Mouse (Mus musculus): ENCODE measurements around the gene AW822073.
"Not testable (repeated sequence)": the region's sequence is repeated elsewhere in the genome, so short reads cannot be mapped to it uniquely, and the experiment has no call there.

Gene AW822073

GRCm38 (mm10) chr10:58221571-58221970 is 3.2 kb downstream of the AW822073 start:
- not testable (repeated sequence) for DNase-seq (ENCODE audit: low spot score in 2 of 2)

DNA sequence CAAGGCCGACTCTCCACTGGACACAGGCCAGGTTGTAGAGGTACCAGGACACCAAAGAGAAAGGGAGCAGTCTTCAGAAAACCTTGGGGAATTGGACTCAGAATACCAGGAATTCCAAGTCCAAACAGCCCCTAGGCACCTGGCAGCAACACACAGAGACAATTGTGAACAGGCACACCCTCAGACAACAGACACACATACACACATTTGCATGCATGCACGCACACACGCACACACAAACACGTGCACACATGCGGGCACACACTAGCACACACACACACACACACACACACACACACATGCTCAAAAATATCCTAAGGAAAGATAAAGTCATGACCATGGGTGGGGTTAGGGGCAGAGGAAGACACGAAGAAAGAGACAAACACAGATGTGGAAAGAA is 4.0 kb downstream of the AW822073 start:
- no peak for DNase-seq (ENCODE audit: low spot score in 2 of 2)

GRCm38 (mm10) chr10:58217366-58217765 is 7.4 kb downstream of the AW822073 start:
- no peak for DNase-seq (ENCODE audit: low spot score in 2 of 2)

DNA sequence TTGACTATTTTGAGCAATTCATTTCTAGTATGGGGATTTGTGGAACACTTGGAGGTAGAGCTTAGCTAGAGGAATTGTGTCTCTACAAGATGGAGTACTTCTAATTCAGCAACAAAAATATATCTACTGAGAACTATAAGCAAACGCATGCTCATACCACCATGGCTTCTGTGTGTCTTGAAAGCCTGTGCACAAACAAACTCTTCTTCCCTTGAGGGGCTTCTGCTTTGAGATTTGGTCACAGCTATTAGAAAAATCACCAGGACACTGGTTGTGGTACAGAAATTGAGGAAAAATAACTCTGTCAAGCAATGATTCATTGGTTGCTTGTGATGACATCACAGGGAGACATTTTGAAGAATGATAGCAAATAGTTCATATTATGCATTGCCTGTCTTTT is 9.4 kb downstream of the AW822073 start:
- no peak for DNase-seq (ENCODE audit: low spot score in 2 of 2)

DNA sequence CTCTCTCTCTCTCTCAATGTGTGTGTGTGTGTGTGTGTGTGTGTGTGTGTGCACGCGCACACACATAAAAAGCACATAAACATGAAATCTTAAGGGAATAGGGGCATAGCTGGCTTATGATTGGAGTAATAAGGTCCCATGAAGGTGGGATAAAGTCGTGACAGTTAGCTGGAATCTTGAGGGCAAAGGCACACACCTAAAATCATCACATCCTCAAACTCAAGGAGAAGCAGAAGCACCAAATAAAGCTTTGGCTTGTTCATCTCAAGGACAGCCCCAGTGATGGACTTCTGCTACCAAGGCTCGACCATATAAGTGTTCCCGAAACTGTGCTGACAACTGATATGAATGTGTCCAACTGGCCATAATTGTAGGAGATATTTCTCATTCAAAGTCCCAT is 9.8 kb downstream of the AW822073 start:
- no peak for DNase-seq (ENCODE audit: low spot score in 2 of 2)

DNA sequence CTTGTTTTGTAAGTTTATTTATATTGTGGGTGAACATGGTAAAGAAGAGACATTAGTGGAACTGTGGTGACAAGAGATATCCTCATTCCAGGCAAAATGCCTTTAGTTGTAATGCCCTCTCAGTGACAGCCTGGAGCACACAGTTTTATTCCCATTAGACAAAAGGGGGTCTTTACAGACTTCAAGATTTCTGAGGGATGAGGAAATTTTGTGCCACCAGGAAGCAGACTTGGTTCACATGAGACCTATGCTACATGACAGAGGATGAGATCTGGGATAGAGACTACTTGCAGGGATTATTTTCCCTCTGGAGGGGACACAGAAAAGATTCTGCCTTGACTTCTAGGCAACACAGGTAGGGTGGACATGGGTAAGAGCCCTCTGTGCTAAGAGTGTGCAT is 10.2 kb downstream of the AW822073 start:
- no peak for DNase-seq (ENCODE audit: low spot score in 2 of 2)

DNA sequence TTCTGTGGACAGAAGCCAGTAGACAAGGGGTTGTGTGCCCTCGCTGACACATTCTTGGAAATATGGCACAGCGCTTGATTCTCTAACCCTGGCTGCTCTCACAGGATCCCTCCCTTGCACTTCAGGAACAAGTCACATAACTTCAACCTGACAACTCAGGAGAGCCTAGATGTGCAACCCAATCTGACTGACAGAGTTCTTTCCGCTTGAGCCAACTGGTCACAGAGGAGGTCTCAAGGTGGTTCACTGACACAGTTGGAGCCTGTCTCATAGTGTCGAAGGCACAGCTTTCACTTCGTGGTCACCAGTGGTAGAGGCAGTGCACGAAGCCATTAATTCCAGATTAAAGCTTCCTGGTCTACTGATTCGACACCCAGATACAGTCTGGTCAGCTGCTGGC is 12.5 kb downstream of the AW822073 start:
- no peak for DNase-seq (ENCODE audit: low spot score in 2 of 2)

DNA sequence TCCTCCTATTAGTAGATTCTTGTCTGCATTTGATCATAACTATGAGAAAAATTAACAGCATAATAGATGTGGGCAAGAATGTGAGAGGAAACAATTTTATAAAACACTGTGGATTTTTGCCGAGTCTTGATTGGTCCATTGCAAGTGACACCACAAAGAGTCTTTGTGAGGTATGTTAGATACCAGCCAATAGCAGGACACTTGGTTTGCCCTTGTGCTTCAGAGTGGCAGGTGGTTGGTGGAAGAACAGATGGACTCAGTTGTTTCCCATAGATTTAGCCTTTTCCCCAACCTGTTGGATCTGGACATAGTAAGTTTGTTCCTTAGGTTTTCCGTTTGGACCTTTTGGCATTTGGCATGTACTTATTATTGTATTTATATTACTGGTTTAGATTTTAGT is 13.5 kb downstream of the AW822073 start:
- no peak for DNase-seq (ENCODE audit: low spot score in 2 of 2)

DNA sequence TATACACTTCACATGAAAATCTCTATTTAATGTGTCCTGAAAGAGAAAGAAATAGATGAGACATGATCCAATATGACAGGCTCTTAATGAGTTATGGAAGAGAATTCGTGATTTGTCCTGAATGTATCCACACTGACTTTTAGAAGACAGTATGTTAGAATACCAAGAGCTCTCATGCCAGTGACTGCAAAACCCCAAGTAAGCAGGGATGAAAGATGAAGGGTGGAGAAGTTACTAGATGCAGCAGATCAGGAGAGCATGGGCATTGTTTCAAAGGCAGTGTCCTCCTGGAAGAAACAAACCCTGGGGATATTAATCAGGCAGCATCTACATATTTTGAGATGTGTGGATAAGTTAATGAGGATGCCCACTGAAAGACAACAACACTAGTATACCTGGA is 14.2 kb downstream of the AW822073 start:
- DNase-seq (ENCODE audit: low spot score in 2 of 2) = no peak

- no peak for DNase-seq (ENCODE audit: low spot score in 2 of 2)
Observed at GRCm38 (mm10) chr10:58209710-58210467, 14.8 kb downstream of the AW822073 start.

GRCm38 (mm10) chr10:58206639-58207404 is 17.9 kb downstream of the AW822073 start:
- DNase-seq (ENCODE audit: low spot score in 2 of 2) = no peak

- DNase-seq (ENCODE audit: low spot score in 2 of 2) = no peak
Observed at GRCm38 (mm10) chr10:58205986-58206385, 18.7 kb downstream of the AW822073 start.
